Mouse (Mus musculus) liver, postnatal 0 days (tissue): ENCODE results near the gene Ddx24. TPM values are rescaled to one million over a fixed set of nuclear protein-coding genes. Genes with fewer than 3 reads are reported as not detected.
A peak's percentile ranks its signal among the peaks of the same experiment; 100 is the strongest.

ENCODE experiments used
- ATAC-seq: fragments of 200-750 bp; cut with Nextera tagmentation; 2 replicates; pipeline ENCODE4 v1.8.0; 2017; ENCODE audit warnings: mild to moderate bottlenecking, moderate library complexity
- DNase-seq: peaks from one replicate; pipeline ENCODE4 v3.0.0-alpha.2; 2016
- H3K27ac ChIP-seq: fragments of 300-500 bp; sonication (generic); 2 replicates; pipeline ENCODE4 v1.5.1; 2014; ENCODE audit warnings: antibody characterized with exemption, moderate library complexity, mild to moderate bottlenecking, low read depth
- H3K27me3 ChIP-seq: fragments of 300-500 bp; sonication (generic); 2 replicates; pipeline ENCODE4 v1.6.1; 2014; ENCODE audit warnings: low read length, control low read depth, mixed read lengths; ENCODE audit not compliant: insufficient read depth
- H3K36me3 ChIP-seq: fragments of 300-500 bp; sonication (generic); replicated peaks from 2 replicates; pipeline ENCODE4 v1.6.1; 2014; ENCODE audit warnings: mild to moderate bottlenecking, control low read depth, low read length, moderate library complexity, mixed read lengths; ENCODE audit not compliant: insufficient read depth
- H3K4me1 ChIP-seq: fragments of 300-500 bp; sonication (generic); 2 replicates; pipeline ENCODE4 v1.6.1; 2014; ENCODE audit warnings: antibody characterized with exemption, mild to moderate bottlenecking, control low read depth; ENCODE audit not compliant: insufficient read depth
- H3K4me2 ChIP-seq: fragments of 300-500 bp; sonication (generic); 2 replicates; pipeline ENCODE4 v1.6.1; 2014; ENCODE audit warnings: low read depth, mild to moderate bottlenecking, low read length, moderate library complexity, mixed read lengths
- H3K4me3 ChIP-seq: fragments of 300-500 bp; sonication (generic); 2 replicates; pipeline ENCODE4 v1.5.1; 2014; ENCODE audit warnings: low read depth, low read length
- H3K9ac ChIP-seq: fragments of 300-500 bp; sonication (generic); replicated peaks from 2 replicates; pipeline ENCODE4 v1.6.1; 2014; ENCODE audit warnings: mild to moderate bottlenecking, moderate library complexity
- H3K9me3 ChIP-seq: fragments of 300-500 bp; sonication (generic); 2 replicates; pipeline ENCODE4 v1.6.1; 2016; ENCODE audit warnings: mild to moderate bottlenecking, control low read depth, low read length, mixed read lengths
- CTCF ChIP-seq: sonication (generic); IDR thresholded peaks from 2 replicates; pipeline ENCODE4 v1.5.1; 2016; ENCODE audit warnings: antibody characterized with exemption, low read depth
- EP300 ChIP-seq: IDR thresholded peaks from 2 replicates; pipeline ENCODE4 v1.6.1; 2016; ENCODE audit warnings: antibody characterized with exemption, low read depth, mild to moderate bottlenecking
- WGBS: fragments of 180-500 bp; shearing (Covaris S2); extraction: QIAGEN DNeasy Blood & Tissue Kit; methylation state at CpG from one replicate; pipeline ENCODE4 v1.1.7; 2014; ENCODE audit not compliant: insufficient replicate concordance; 5-methylcytosine and 5-hydroxymethylcytosine counted together
- polyA plus RNA-seq: library from polyadenylated mRNA; unstranded; fragments of >200 nt; fragmentation: Nextera tagmentation; extraction: Ambion mirVana; gene quantifications from 2 replicates; pipeline ENCODE4 v1.2.1, GENCODE M21; 2015

Gene Ddx24
- polyA plus RNA-seq, 1 experiment from 2014 or later = 58.1 TPM

- Histone ChIP-seq H3K4me3 (no peak overlapping the region), H3K27ac (peak overlapping the region; percentile 64), H3K4me1 (no peaks in the 10 kb centered on the region), H3K9ac (no peak overlapping the region), H3K27me3 (no peaks in the 10 kb centered on the region), H3K36me3 (no peaks in the 10 kb centered on the region), H3K4me2 (no peak overlapping the region), H3K9me3 (no peaks in the 10 kb centered on the region)
- DNase-seq (peak; percentile 43), ATAC-seq (peak; percentile 64)
- WGBS = 51% methylated on average over 4 of the region's 4 CpGs
- TF ChIP-seq CTCF (no peak), EP300 (no peak)
These were observed 66.5 kb downstream of the Ddx24 start for GRCm38 (mm10) chr12:103358951-103359801.

- no peak for DNase-seq
- H3K36me3 ChIP-seq = no peaks in the 10 kb centered on the region
These were observed 67.4 kb downstream of the Ddx24 start for GRCm38 (mm10) chr12:103358216-103358615.

More at GRCm38 (mm10) chr12:103358216-103358615, 67.4 kb downstream of the Ddx24 start:
- H3K9ac ChIP-seq = no peak overlapping the region
- no peak overlapping the region for H3K4me2 ChIP-seq
- no peaks in the 10 kb centered on the region for H3K4me1 ChIP-seq
- no peaks in the 10 kb centered on the region for H3K27me3 ChIP-seq
- no peaks in the 10 kb centered on the region for H3K9me3 ChIP-seq
- WGBS = 75% methylated on average over 8 of the region's 8 CpGs
- H3K27ac ChIP-seq = 0 out of 2 replicates have a peak overlapping the region, but pooled peaks have one; percentile 64
- ATAC-seq = no peak
- TF ChIP-seq EP300 (no peak), CTCF (no peak)
- H3K4me3 ChIP-seq = no peak overlapping the region

Other genes with a start within 250 kb of the Ddx24 start
- not detected in 2 replicates for gene Prima1, start 183.7 kb downstream of the Ddx24 start, polyA plus RNA-seq
- gene Fam181a, start 114.9 kb downstream of the Ddx24 start, polyA plus RNA-seq = not detected in 2 replicates
- gene Asb2, start 69.8 kb downstream of the Ddx24 start, polyA plus RNA-seq = 5.7 and 5.9 TPM in 2 replicates
- gene Otub2, start 37.1 kb downstream of the Ddx24 start, polyA plus RNA-seq = 8.2 and 9.2 TPM in 2 replicates
- 0.14 TPM in 1 of 2 replicates, not detected in the other for gene 9330161L09Rik, start 18.0 kb downstream of the Ddx24 start, polyA plus RNA-seq
- gene Ifi27, start 8.4 kb upstream of the Ddx24 start, polyA plus RNA-seq = 37.2 and 44.0 TPM in 2 replicates
- 46.6 and 49.7 TPM in 2 replicates for gene Ifi27l2a, start 17.9 kb upstream of the Ddx24 start, polyA plus RNA-seq
- gene Ifi27l2b, start 31.4 kb upstream of the Ddx24 start, polyA plus RNA-seq = not detected in 2 replicates
- gene Ppp4r4, start 106.5 kb upstream of the Ddx24 start, polyA plus RNA-seq = 1.0 and 1.1 TPM in 2 replicates
- gene Serpina10, start 205.6 kb upstream of the Ddx24 start, polyA plus RNA-seq = 46.3 and 47.6 TPM in 2 replicates
- gene Serpina6, start 231.4 kb upstream of the Ddx24 start, polyA plus RNA-seq = 5.8 and 10.0 TPM in 2 replicates